Mouse (Mus musculus): ENCODE data around the gene Mrps18b.

- TF ChIP-seq CTCF (IDR thresholded peaks at IDR 0.05; ENCODE audit: low read depth) (no peak), EP300 (IDR thresholded peaks at IDR 0.05; ENCODE audit: low read depth) (no peak)
Observed at GRCm38 (mm10) chr17:35887725-35888124, 28.5 kb downstream of the Mrps18b start.

Measured in liver, postnatal 0 days (tissue).